Mouse (Mus musculus) cerebellum, adult 2 months (tissue): Measurements from ENCODE around the gene Mettl22.

Source experiments
- CTCF ChIP-seq: fragments of 200-500 bp; IDR thresholded peaks from 2 replicates; pipeline ENCODE4 v1.5.1; 2011; ENCODE audit warnings: low read depth, mild to moderate bottlenecking, control low read depth, low read length, moderate library complexity, borderline replicate concordance; ENCODE audit not compliant: insufficient read depth
- POLR2A ChIP-seq: fragments of 200-500 bp; IDR thresholded peaks from 2 replicates; pipeline ENCODE4 v1.6.1; 2011; ENCODE audit warnings: low read length, control low read depth, borderline replicate concordance; ENCODE audit not compliant: insufficient read depth

- no peak for TF ChIP-seq CTCF
- no peak for TF ChIP-seq POLR2A
These were observed 59.4 kb downstream of the Mettl22 start for GRCm38 (mm10) chr16:8530018-8530417.
